Mouse (Mus musculus) ZHBTc4 (cell line): ENCODE data around the gene Exoc4.
A peak's percentile ranks its signal among the peaks of the same experiment; 100 is the strongest.

ENCODE experiments used
- DNase-seq: peaks from one replicate; pipeline ENCODE4 v3.0.0-alpha.2; 2011; ENCODE audit warnings: low read depth, low spot score

The Exoc4 gene

GRCm38 (mm10) chr6:33618590-33618989, 369.7 kb downstream of the Exoc4 start:
- no peak for DNase-seq

GRCm38 (mm10) chr6:33620701-33621100, 371.8 kb downstream of the Exoc4 start:
- DNase-seq: peak; percentile 65

GRCm38 (mm10) chr6:33625931-33626330, 377.0 kb downstream of the Exoc4 start:
- no peak for DNase-seq

- DNase-seq: no peak
Observed at GRCm38 (mm10) chr6:33631133-33631532, 382.2 kb downstream of the Exoc4 start.

- no peak for DNase-seq
Observed at GRCm38 (mm10) chr6:33637192-33637591, 388.3 kb downstream of the Exoc4 start.

- DNase-seq: peak; percentile 35
Observed at GRCm38 (mm10) chr6:33681778-33682640, 433.1 kb downstream of the Exoc4 start.

- no peak for DNase-seq
Observed at GRCm38 (mm10) chr6:33683533-33683932, 434.6 kb downstream of the Exoc4 start.

- no peak for DNase-seq
Observed at GRCm38 (mm10) chr6:33685321-33685720, 436.4 kb downstream of the Exoc4 start.

- DNase-seq: no peak
Observed at GRCm38 (mm10) chr6:33690601-33691000, 441.7 kb downstream of the Exoc4 start.

- no peak for DNase-seq
Observed at GRCm38 (mm10) chr6:33696976-33697375, 448.1 kb downstream of the Exoc4 start.

GRCm38 (mm10) chr6:33708907-33709306, 460.0 kb downstream of the Exoc4 start:
- no peak for DNase-seq

GRCm38 (mm10) chr6:33709340-33709739, 460.5 kb downstream of the Exoc4 start:
- no peak for DNase-seq

GRCm38 (mm10) chr6:33711742-33712141, 462.9 kb downstream of the Exoc4 start:
- DNase-seq: no peak

GRCm38 (mm10) chr6:33712540-33713118, 463.7 kb downstream of the Exoc4 start:
- DNase-seq: no peak

- no peak for DNase-seq
Observed at GRCm38 (mm10) chr6:33716254-33716965, 467.5 kb downstream of the Exoc4 start.

GRCm38 (mm10) chr6:33721166-33721565, 472.3 kb downstream of the Exoc4 start:
- peak; percentile 3 for DNase-seq

- no peak for DNase-seq
Observed at GRCm38 (mm10) chr6:33722811-33723210, 473.9 kb downstream of the Exoc4 start.

GRCm38 (mm10) chr6:33724596-33724995, 475.7 kb downstream of the Exoc4 start:
- DNase-seq: no peak

GRCm38 (mm10) chr6:33727271-33727670, 478.4 kb downstream of the Exoc4 start:
- no peak for DNase-seq

GRCm38 (mm10) chr6:33732214-33732613, 483.3 kb downstream of the Exoc4 start:
- no peak for DNase-seq

GRCm38 (mm10) chr6:33733602-33734001, 484.7 kb downstream of the Exoc4 start:
- no peak for DNase-seq

GRCm38 (mm10) chr6:33734032-33734431, 485.1 kb downstream of the Exoc4 start:
- DNase-seq: no peak
